Mouse (Mus musculus) forebrain, postnatal 0 days (tissue): ENCODE results near the gene Kif3b. TPM values are rescaled to one million over a fixed set of nuclear protein-coding genes. Genes with fewer than 3 reads are reported as not detected.

Experiments used
- ATAC-seq: fragments of 200-750 bp; cut with Nextera tagmentation; 2 replicates; pipeline ENCODE4 v1.8.0; 2017; ENCODE audit warnings: mild to moderate bottlenecking, moderate library complexity
- DNase-seq: peaks from one replicate; pipeline ENCODE4 v3.0.0-alpha.2; 2015
- H3K27ac ChIP-seq: fragments of 300-500 bp; sonication (generic); 2 replicates; pipeline ENCODE4 v1.5.1; 2014; ENCODE audit warnings: low read depth, mild to moderate bottlenecking, antibody characterized with exemption, low read length, moderate library complexity, mixed read lengths
- H3K27me3 ChIP-seq: fragments of 300-500 bp; sonication (generic); 2 replicates; pipeline ENCODE4 v1.6.1; 2014; ENCODE audit warnings: mild to moderate bottlenecking, low read length, mixed read lengths; ENCODE audit not compliant: insufficient read depth
- H3K36me3 ChIP-seq: fragments of 300-500 bp; sonication (generic); 2 replicates; pipeline ENCODE4 v1.6.1; 2014; ENCODE audit warnings: mild to moderate bottlenecking, moderate library complexity; ENCODE audit not compliant: insufficient read depth
- H3K4me1 ChIP-seq: fragments of 300-500 bp; sonication (generic); 2 replicates; pipeline ENCODE4 v1.6.1; 2014; ENCODE audit warnings: antibody characterized with exemption; ENCODE audit not compliant: insufficient read depth
- H3K4me2 ChIP-seq: fragments of 300-500 bp; sonication (generic); 2 replicates; pipeline ENCODE4 v1.6.1; 2014; ENCODE audit warnings: low read depth, mild to moderate bottlenecking, moderate library complexity
- H3K4me3 ChIP-seq: fragments of 300-500 bp; sonication (generic); 2 replicates; pipeline ENCODE4 v1.5.1; 2014; ENCODE audit warnings: low read depth, low read length, mixed read lengths
- H3K9ac ChIP-seq: fragments of 300-500 bp; sonication (generic); 2 replicates; pipeline ENCODE4 v1.6.1; 2014; ENCODE audit warnings: mild to moderate bottlenecking
- H3K9me3 ChIP-seq: fragments of 300-500 bp; sonication (generic); 2 replicates; pipeline ENCODE4 v1.6.1; 2016; ENCODE audit warnings: low read length
- CTCF ChIP-seq: sonication (generic); IDR thresholded peaks from 2 replicates; pipeline ENCODE4 v1.5.1; 2016; ENCODE audit warnings: antibody characterized with exemption, control low read depth, low read depth
- WGBS: fragments of 180-500 bp; shearing (Covaris S2); extraction: QIAGEN DNeasy Blood & Tissue Kit; methylation state at CpG from one replicate; pipeline ENCODE4 v1.1.7; 2014; 5-methylcytosine and 5-hydroxymethylcytosine counted together
- polyA plus RNA-seq: library from polyadenylated mRNA; unstranded; fragments of >200 nt; fragmentation: Nextera tagmentation; extraction: Ambion mirVana; gene quantifications from 2 replicates; pipeline ENCODE4 v1.2.1, GENCODE M21; 2015
- total RNA-seq: library from RNA; depleted of rRNA; stranded (reverse); fragments of >200 nt; gene quantifications from 2 replicates; pipeline ENCODE4 v1.2.3, GENCODE M21; 2014

The Kif3b gene
- total and polyA plus RNA-seq, 2 experiments from 2014 or later, result 20.6 to 62.5 TPM

- peak within 1 kb of the TSS; percentile 97 for H3K4me3 ChIP-seq
- H3K9ac ChIP-seq, result peak within 1 kb of the TSS; percentile 95
- peaks cover 20% of the 10 kb centered on the region for H3K4me1 ChIP-seq
- no peak for TF ChIP-seq CTCF
- H3K9me3 ChIP-seq, result no peaks in the 10 kb centered on the region
- peak within 1 kb of the TSS; percentile 97 for H3K27ac ChIP-seq
- no peaks in the 10 kb centered on the region for H3K27me3 ChIP-seq
- H3K36me3 ChIP-seq, result no peaks in the 10 kb centered on the region
- peak; percentile 98 for DNase-seq
- peak within 1 kb of the TSS; percentile 76 for H3K4me2 ChIP-seq
- peak; percentile 98 for ATAC-seq
- whole genome bisulfite sequencing, result under 1% methylated on average over 72 of the region's 79 CpGs
These were observed 54.4 kb downstream of the Kif3b start, which contains the start of gene Asxl1 for GRCm38 (mm10) chr2:153345454-153346220. Asxl1 (plus strand) TSS chr2:153345829.

- Histone ChIP-seq H3K9ac (peak overlapping the region; percentile 95), H3K9me3 (no peaks in the 10 kb centered on the region), H3K4me2 (peak overlapping the region; percentile 76), H3K36me3 (no peaks in the 10 kb centered on the region), H3K27me3 (no peaks in the 10 kb centered on the region), H3K4me1 (peaks cover 20% of the 10 kb centered on the region), H3K27ac (peak overlapping the region; percentile 97), H3K4me3 (peak overlapping the region; percentile 97)
- no peak for TF ChIP-seq CTCF
- WGBS, result under 1% methylated on average over 45 of the region's 76 CpGs
- peak; percentile 76 for DNase-seq
- peak; percentile 1; the same call in 1 of the 2 replicates for ATAC-seq
These were observed 55.3 kb downstream of the Kif3b start for GRCm38 (mm10) chr2:153346221-153347182.

- peak overlapping the region; percentile 76 for H3K4me2 ChIP-seq
- no peak for TF ChIP-seq CTCF
- no peaks in the 10 kb centered on the region for H3K36me3 ChIP-seq
- no peak for ATAC-seq
- H3K9me3 ChIP-seq, result no peaks in the 10 kb centered on the region
- peak overlapping the region; percentile 97 for H3K27ac ChIP-seq
- no peaks in the 10 kb centered on the region for H3K27me3 ChIP-seq
- peak overlapping the region; percentile 97 for H3K4me3 ChIP-seq
- 5% methylated on average over 9 of the region's 9 CpGs for WGBS
- peaks cover 20% of the 10 kb centered on the region for H3K4me1 ChIP-seq
- no peak for DNase-seq
- peak overlapping the region; percentile 95 for H3K9ac ChIP-seq
These were observed 56.1 kb downstream of the Kif3b start for GRCm38 (mm10) chr2:153347183-153347781.

- peak overlapping the region; percentile 97 for H3K4me3 ChIP-seq
- no peaks in the 10 kb centered on the region for H3K9me3 ChIP-seq
- H3K4me1 ChIP-seq, result peaks cover 20% of the 10 kb centered on the region
- H3K9ac ChIP-seq, result peak overlapping the region; percentile 95
- peak overlapping the region; percentile 76 for H3K4me2 ChIP-seq
- no peak overlapping the region for H3K27ac ChIP-seq
- ATAC-seq (no peak), DNase-seq (no peak)
- H3K27me3 ChIP-seq, result no peaks in the 10 kb centered on the region
- TF ChIP-seq CTCF, result no peak
- H3K36me3 ChIP-seq, result no peaks in the 10 kb centered on the region
- 36% methylated on average over 6 of the region's 6 CpGs for WGBS
These were observed 57.1 kb downstream of the Kif3b start for GRCm38 (mm10) chr2:153348100-153348831.

- 42% methylated on average over 6 of the region's 6 CpGs for WGBS
- Histone ChIP-seq H3K36me3 (peaks cover 12% of the 10 kb centered on the region), H3K4me1 (peaks cover 13% of the 10 kb centered on the region), H3K9me3 (no peaks in the 10 kb centered on the region), H3K4me2 (no peak overlapping the region), H3K9ac (no peak overlapping the region), H3K27me3 (no peaks in the 10 kb centered on the region), H3K4me3 (no peak overlapping the region), H3K27ac (no peak overlapping the region)
- DNase-seq, result no peak
- ATAC-seq, result no peak
- TF ChIP-seq CTCF, result no peak
These were observed 59.5 kb downstream of the Kif3b start for GRCm38 (mm10) chr2:153350552-153351181.

GRCm38 (mm10) chr2:153354648-153355047 lies 63.4 kb downstream of the Kif3b start:
- H3K9me3 ChIP-seq, result no peaks in the 10 kb centered on the region
- H3K36me3 ChIP-seq, result peaks cover 37% of the 10 kb centered on the region
- no peak for ATAC-seq
- no peaks in the 10 kb centered on the region for H3K4me1 ChIP-seq
- H3K27me3 ChIP-seq, result no peaks in the 10 kb centered on the region
- H3K9ac ChIP-seq, result no peak overlapping the region
- no peak for DNase-seq
- no peak overlapping the region for H3K4me2 ChIP-seq
- WGBS, result 77% methylated on average over 2 of the region's 2 CpGs
- no peak overlapping the region for H3K27ac ChIP-seq
- no peak for TF ChIP-seq CTCF
- H3K4me3 ChIP-seq, result no peak overlapping the region
